Mouse (Mus musculus) urinary bladder, postnatal 4 days (tissue): Measurements from ENCODE around the gene Wif1.

Experiments
- DNase-seq, 2 experiments: peaks; one replicate each; pipeline ENCODE4 v3.0.0; 2021 to 2022; ENCODE audit warnings: low spot score in 2 of 2

Wif1 gene

GRCm38 (mm10) chr10:121070742-121071141 is 37.0 kb downstream of the Wif1 start:
- peak in 1 of 2 experiments; percentile 17 for DNase-seq

- peak in 1 of 2 experiments; percentile 3 for DNase-seq
Observed at GRCm38 (mm10) chr10:121080500-121080899, 46.7 kb downstream of the Wif1 start.

DNA sequence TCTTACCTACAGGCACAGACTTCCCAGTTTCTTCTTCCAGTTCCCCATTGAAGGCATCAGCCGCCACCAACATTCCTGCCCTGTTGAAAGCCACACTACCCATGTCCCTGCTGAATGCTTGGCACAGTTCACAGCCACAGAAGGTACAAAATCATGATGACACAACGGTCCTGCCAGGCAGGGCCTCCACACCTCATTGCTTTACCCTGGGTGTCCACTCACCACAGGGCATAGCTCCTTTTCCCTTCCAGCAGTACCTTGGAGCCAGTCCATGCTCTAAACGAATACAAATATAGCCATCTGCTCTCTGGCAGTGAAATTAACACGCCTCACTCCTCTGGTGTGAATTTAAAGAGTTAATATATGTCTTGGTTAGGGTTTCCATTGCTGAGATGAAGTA is 49.1 kb downstream of the Wif1 start:
- DNase-seq, result peak in 1 of 2 experiments; percentile 19

- DNase-seq, result peak in 1 of 2 experiments; percentile 56
Observed at GRCm38 (mm10) chr10:121083512-121083911, 49.8 kb downstream of the Wif1 start.

GRCm38 (mm10) chr10:121088679-121089078 is 54.9 kb downstream of the Wif1 start:
- DNase-seq, result no peak

GRCm38 (mm10) chr10:121089312-121089711 is 55.6 kb downstream of the Wif1 start:
- no peak for DNase-seq

GRCm38 (mm10) chr10:121090006-121090405 is 56.2 kb downstream of the Wif1 start:
- no peak for DNase-seq

DNA sequence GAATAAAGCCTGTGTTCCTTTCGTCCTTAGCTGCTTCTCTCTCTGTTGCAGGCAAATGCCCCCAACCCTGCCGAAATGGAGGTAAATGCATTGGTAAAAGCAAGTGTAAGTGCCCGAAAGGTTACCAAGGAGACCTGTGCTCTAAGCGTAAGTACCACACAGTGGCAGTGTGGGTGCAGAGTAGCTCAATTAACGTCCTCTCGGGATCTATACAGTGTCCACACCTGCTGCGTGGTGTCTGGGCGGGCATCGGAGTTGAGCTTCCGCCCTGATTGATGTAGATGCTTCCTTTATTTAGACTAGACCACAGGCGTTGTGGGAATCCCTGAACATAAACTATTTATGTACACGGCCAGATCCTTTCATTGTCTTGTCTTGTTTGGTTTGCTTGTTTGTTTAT is 62.2 kb downstream of the Wif1 start:
- peak in 1 of 2 experiments; percentile 35 for DNase-seq

- no peak for DNase-seq
Observed at GRCm38 (mm10) chr10:121098263-121098662, 64.5 kb downstream of the Wif1 start.

DNA sequence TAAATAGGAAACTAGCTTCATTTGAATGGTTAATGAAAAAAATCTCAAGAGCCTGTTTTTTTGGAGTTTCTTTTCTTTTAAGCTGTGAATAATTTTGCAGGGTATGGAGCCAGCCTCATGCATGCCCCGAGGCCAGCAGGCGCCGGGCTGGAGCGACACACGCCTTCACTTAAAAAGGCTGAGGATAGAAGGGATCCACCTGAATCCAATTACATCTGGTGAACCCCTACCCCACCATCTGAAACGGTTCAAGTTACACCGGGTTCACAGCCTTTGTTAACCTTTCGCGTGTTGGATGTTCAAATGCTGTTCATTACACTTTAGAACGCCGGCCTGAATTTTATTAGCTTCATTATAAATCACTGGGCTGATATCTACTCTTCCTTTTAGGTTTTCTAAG is 65.9 kb downstream of the Wif1 start:
- no peak for DNase-seq

DNA sequence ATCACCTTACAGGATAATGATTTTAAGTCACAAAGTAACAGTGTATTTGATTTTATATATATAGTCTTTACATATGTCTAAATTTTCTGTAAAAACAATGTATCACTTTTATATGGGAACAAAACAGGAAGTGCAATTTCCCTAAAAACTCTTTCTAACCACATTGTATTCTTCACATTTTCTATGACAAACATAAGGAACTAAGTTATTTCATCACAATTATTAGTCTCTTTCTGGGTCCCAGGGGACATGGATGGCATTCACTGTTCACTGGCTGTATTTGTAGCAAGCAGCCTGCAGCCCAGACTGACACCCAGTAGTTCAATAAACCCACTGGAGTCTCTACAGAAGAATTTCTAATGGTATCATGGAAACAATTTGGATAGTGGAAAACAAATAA is 82.4 kb downstream of the Wif1 start:
- DNase-seq, result no peak

DNA sequence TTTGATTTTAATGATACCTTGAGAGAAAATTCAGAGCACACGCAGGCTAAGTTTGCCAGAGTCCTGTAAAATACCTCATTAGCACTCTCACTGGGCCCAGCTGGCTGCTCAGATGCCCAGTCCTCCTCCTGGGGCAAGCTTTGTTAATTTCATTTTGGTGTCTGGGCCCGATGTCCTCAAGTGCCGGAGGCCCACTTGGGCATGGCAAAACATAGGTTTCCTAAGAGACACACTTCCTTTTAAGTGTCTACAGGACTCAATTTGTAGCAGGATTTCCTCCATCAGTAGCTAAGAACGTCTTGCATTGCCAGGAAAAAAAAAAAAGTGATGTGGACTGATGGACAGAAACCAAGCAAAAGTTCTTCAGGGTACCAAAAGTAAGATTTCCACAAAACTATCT is 82.9 kb downstream of the Wif1 start:
- DNase-seq, result no peak

DNA sequence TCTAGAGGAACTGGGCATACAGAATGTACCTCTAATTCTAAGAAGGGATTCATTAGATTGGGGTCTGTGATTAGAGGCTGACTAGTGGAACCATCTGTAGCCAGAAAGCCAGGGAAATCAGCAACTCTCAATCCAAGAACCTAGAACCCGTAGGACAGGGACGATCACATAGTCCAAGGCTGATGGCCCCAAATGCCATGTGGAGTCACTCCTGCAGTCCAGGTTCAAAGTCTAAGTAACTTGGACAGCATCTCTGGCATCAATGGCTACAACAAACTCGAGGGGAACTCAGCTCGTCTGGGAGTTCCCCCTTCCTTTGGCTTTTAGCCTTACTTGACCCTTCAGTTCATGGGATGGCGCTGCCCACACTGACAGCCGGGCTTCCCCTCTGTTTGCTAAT is 87.0 kb downstream of the Wif1 start:
- DNase-seq, result no peak

GRCm38 (mm10) chr10:121124481-121124880 is 90.7 kb downstream of the Wif1 start:
- no peak for DNase-seq

DNA sequence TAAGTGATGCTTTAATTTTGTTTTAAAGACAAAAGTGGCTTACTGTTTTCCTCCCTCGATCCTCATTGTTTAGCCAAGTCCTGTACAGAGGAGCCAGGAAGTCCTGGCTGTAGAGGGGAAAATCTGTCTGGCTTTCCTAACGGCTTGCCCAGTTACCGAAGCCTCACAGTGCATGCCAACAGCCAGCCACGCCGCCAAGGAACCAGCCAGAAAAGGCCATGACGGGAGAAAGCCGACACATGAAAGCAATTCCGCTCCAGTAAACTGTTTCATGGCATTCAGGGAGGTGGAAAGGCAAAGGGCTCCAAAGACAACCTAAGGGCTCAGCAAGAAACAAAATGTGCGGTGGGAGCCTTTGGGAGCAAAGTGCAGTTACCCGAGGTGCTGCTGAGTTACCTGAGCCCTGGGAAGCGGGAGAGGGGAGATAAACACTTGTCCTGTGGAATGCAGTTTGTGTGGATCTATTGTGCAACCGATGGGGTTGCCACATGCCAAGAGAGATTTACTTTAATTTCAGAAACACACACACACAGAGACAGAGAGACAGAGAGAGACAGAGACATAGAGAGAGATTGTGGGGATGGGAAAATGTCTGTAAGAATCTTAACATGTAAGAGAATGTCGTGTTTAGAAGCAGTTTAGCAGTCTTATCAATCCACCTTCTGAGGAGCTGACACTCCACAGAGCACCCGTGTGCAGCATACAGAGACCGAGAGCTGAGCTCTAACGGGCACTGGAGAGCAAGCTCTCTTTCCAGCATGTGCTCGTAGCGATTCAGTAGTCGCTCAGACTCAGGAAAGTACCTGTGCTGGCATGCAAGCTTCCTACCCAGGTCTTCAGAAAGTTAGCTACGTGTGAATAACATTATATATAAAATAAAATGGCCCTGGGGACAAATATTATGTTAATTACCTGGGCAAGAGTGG is 95.5 kb downstream of the Wif1 start:
- DNase-seq, result no peak
